Mouse (Mus musculus) heart, adult 2 months (tissue): ENCODE data around the gene Tcaim. TPM values are rescaled to one million over a fixed set of nuclear protein-coding genes. Genes with fewer than 3 reads are reported as not detected.
A peak's percentile ranks its signal among the peaks of the same experiment; 100 is the strongest.

Experiments
- DNase-seq, 2 experiments: peaks; one replicate each; pipeline ENCODE4 v3.0.0; 2021
- H3K27ac ChIP-seq: fragments of 200-600 bp; 2 replicates; pipeline ENCODE4 v1.8.1; 2022
- H3K27me3 ChIP-seq: fragments of 200-500 bp; 2 replicates; pipeline ENCODE4 v1.6.1; 2012; ENCODE audit warnings: mild to moderate bottlenecking, low read length, inconsistent platforms, mixed read lengths; ENCODE audit not compliant: control insufficient read depth, insufficient read depth
- H3K36me3 ChIP-seq: fragments of 200-500 bp; 2 replicates; pipeline ENCODE4 v1.6.1; 2012; ENCODE audit warnings: low read length, inconsistent platforms; ENCODE audit not compliant: control insufficient read depth, insufficient read depth
- H3K4me1 ChIP-seq: fragments of 200-500 bp; 2 replicates; pipeline ENCODE4 v1.6.1; 2011; ENCODE audit warnings: low read length; ENCODE audit not compliant: control insufficient read depth, insufficient read depth
- H3K4me3 ChIP-seq: fragments of 200-600 bp; 2 replicates; pipeline ENCODE4 v1.8.1; 2022
- H3K79me2 ChIP-seq: fragments of 200-500 bp; replicated peaks from 2 replicates; pipeline ENCODE4 v1.6.1; 2012; ENCODE audit warnings: mild to moderate bottlenecking, inconsistent platforms, low read length, moderate library complexity, mixed read lengths; ENCODE audit not compliant: control insufficient read depth, insufficient read depth
- H3K9ac ChIP-seq: fragments of 200-500 bp; 2 replicates; pipeline ENCODE4 v1.6.1; 2012; ENCODE audit warnings: low read depth, mild to moderate bottlenecking, control low read depth, inconsistent platforms, low read length, mixed read lengths
- CTCF ChIP-seq: fragments of 200-600 bp; IDR thresholded peaks from 2 replicates; pipeline ENCODE4 v1.8.1; 2022; ENCODE audit warnings: antibody characterized with exemption, mild to moderate bottlenecking, moderate library complexity
- EP300 ChIP-seq: fragments of 200-500 bp; IDR thresholded peaks from 2 replicates; pipeline ENCODE4 v1.6.1; 2011; ENCODE audit warnings: low read depth, low read length, control low read depth; ENCODE audit not compliant: insufficient read depth
- POLR2A ChIP-seq: fragments of 200-500 bp; IDR thresholded peaks from 2 replicates; pipeline ENCODE4 v1.6.1; 2011; ENCODE audit warnings: mild to moderate bottlenecking, low read depth, low read length, control low read depth; ENCODE audit not compliant: insufficient read depth
- WGBS: fragments of 180-500 bp; shearing (Covaris S2); methylation state at CpG from one replicate; pipeline ENCODE4 v1.1.7; 2018; 5-methylcytosine and 5-hydroxymethylcytosine counted together
- intact Hi-C: fragments of 180-260 bp; cut with DNase I; formaldehyde crosslinking; loops from one replicate; pipeline ENCODE4 v1.15.1; 2025
- long read RNA-seq: library from polyadenylated mRNA; stranded (forward); transcript quantifications from one replicate; pipeline ENCODE4 v2.0.0, GENCODE M21; 2021
- polyA plus RNA-seq: library from polyadenylated mRNA; depleted of rRNA; stranded (reverse); fragments of >200 nt; gene quantifications from 2 replicates; pipeline ENCODE4 v1.2.3, GENCODE M21; 2012; rRNA removed
- total RNA-seq, 2 experiments: library from RNA; stranded (reverse); gene quantifications; 2 replicates each; pipeline ENCODE4 v1.2.3; 2021

Gene Tcaim
- total RNA-seq, result 10 to 100 TPM; 46.9 to 56.5 TPM
- polyA plus RNA-seq, result 20.4 and 33.4 TPM in 2 replicates
- long read RNA-seq, transcript Tcaim-201 (11 exons, 3,049 nt), result major isoform, 31 of 47 reads
- long read RNA-seq, partial matches to known transcripts, result 2 of 47 reads
- long read RNA-seq, other reads (novel, unspliced or antisense), result 13 of 47 reads

DNA sequence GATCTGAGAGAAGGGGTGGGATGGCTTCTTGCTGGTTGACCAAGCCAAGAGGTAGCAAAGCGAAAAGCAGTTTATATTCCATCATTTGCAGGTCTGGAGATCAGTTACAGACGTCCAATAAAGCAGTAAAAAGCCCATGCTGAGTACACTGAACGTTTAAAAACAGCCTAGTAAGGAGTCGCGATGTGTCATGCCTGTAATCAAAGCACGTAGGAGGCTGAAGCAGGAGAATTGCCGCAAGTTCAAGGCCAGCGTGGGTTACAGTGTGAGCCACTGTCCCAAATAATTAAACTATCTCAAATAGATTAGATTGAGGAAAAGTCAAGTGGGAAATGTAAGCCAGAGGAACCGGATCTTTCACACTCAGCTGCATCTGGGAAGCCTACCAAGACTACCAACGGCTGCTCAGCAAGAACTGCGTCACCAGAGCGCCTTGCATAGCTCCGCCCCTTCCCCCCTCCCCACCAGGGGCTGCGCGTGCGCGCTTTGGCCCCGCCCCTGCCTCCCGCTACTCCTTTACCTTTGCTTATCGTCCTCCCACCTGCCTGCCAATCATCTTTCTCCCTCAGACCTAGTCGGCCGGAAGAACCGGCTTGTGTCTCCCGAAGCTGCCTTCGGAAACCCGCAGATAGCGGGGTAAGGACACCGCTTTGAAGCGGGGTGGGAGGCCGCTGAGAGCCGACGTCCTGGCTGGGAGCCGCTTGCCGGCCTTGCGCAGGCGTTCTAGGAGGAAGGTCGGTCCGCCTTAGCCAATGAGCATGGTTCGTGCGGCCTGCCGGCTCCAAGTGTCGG lies at the start of gene Tcaim:
Gene Tcaim (plus strand): TSS at position 487 of the 792 bp plus-strand sequence.
- H3K9ac ChIP-seq, result peak within 1 kb of the TSS; percentile 82
- no peaks in the 10 kb centered on the region for H3K79me2 ChIP-seq
- H3K36me3 ChIP-seq, result peaks cover 21% of the 10 kb centered on the region
- TF ChIP-seq EP300, result peak; percentile 36; the same call in 1 of the 2 replicates
- peak; percentile 82 for TF ChIP-seq POLR2A
- no peak for TF ChIP-seq CTCF
- H3K4me3 ChIP-seq, result peak within 1 kb of the TSS; percentile 82
- H3K4me1 ChIP-seq, result peaks cover 6% of the 10 kb centered on the region
- peak; percentile 92 to 94 for DNase-seq
- peak within 1 kb of the TSS; percentile 95 for H3K27ac ChIP-seq
- WGBS, result 3% methylated on average over 42 of the region's 42 CpGs
- intact Hi-C loops, result loop anchor here (1.0 to 5.0 kb wide), 2 partner anchors 47 to 216 kb away; partner anchors contain the start of gene Tmem42
- no peaks in the 10 kb centered on the region for H3K27me3 ChIP-seq

GRCm38 (mm10) chr9:122757614-122758013 lies 47.7 kb upstream of the Tcaim start:
- no peaks in the 10 kb centered on the region for H3K4me1 ChIP-seq
- no peaks in the 10 kb centered on the region for H3K27me3 ChIP-seq
- no peak for TF ChIP-seq POLR2A
- no peak for TF ChIP-seq EP300
- TF ChIP-seq CTCF, result no peak
- H3K9ac ChIP-seq, result no peak overlapping the region
- WGBS, result 63% methylated on average over 2 of the region's 2 CpGs
- H3K27ac ChIP-seq, result no peak overlapping the region
- no peaks in the 10 kb centered on the region for H3K36me3 ChIP-seq
- intact Hi-C loops, result no loop called here
- no peaks in the 10 kb centered on the region for H3K79me2 ChIP-seq
- no peak for DNase-seq
- no peak overlapping the region for H3K4me3 ChIP-seq

DNA sequence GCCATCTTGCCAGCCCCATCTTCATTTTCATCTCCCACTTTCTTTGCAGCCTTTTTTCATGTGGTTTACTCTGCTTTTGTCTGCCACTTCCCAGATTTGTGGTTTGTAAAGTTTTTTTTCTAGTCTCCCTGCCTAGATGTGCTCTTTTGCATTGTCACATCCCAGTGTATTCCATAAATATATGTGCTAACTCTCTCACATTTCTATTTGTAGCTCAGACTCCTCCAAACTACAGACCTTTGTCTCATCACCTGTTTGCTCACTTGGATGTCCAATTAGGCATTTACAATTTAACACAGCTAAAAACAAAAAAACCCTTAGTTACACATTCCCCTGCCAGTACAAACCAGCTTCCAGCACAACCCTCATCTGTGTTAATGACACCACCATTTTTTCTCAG lies 45.2 kb upstream of the Tcaim start:
- Histone ChIP-seq H3K79me2 (no peaks in the 10 kb centered on the region), H3K9ac (no peak overlapping the region), H3K27ac (no peak overlapping the region), H3K36me3 (no peaks in the 10 kb centered on the region), H3K4me3 (no peak overlapping the region), H3K27me3 (no peaks in the 10 kb centered on the region), H3K4me1 (no peaks in the 10 kb centered on the region)
- intact Hi-C loops, result no loop called here
- TF ChIP-seq CTCF, result no peak
- TF ChIP-seq POLR2A, result no peak
- no peak for TF ChIP-seq EP300
- DNase-seq, result no peak

GRCm38 (mm10) chr9:122785231-122785630 lies 20.1 kb upstream of the Tcaim start:
- Histone ChIP-seq H3K36me3 (no peaks in the 10 kb centered on the region), H3K79me2 (no peaks in the 10 kb centered on the region), H3K4me3 (no peak overlapping the region), H3K27ac (no peak overlapping the region), H3K27me3 (no peaks in the 10 kb centered on the region), H3K4me1 (no peaks in the 10 kb centered on the region), H3K9ac (no peak overlapping the region)
- TF ChIP-seq POLR2A (no peak), CTCF (no peak), EP300 (no peak)
- 65% methylated on average over 5 of the region's 5 CpGs for WGBS
- intact Hi-C loops, result no loop called here
- no peak for DNase-seq

GRCm38 (mm10) chr9:122786534-122786933 lies 18.8 kb upstream of the Tcaim start:
- DNase-seq, result no peak
- Histone ChIP-seq H3K27me3 (no peaks in the 10 kb centered on the region), H3K36me3 (no peaks in the 10 kb centered on the region), H3K9ac (no peak overlapping the region), H3K4me1 (no peaks in the 10 kb centered on the region), H3K4me3 (no peak overlapping the region), H3K27ac (no peak overlapping the region), H3K79me2 (no peaks in the 10 kb centered on the region)
- intact Hi-C loops, result no loop called here
- WGBS, result 83% methylated on average over 1 of the region's 1 CpGs
- TF ChIP-seq CTCF (no peak), EP300 (no peak), POLR2A (no peak)

DNA sequence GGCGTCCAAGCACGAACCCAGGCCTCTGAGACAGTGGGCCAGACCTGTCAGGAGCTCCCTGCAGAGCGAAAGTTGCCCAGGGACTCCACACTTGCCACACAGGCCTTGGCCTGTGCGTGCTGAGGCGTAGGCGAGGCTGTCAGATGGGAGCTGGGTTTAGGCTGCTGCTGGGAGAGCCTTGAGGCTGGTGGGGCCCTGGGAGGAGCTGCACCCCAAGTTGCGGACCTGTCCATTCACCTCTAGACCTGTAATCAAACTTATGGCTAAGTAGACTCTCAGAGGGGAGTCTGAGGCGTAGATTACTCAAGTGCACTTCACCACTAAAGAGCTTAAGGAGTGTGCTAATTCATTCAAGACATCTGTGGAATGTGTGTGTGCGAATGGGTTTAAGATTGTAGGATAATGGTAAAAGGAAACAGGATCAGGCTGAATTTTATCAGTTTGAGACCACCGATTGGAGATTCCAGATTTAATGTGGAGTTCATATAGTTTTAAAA lies 554 bp downstream of the Tcaim start:
- H3K27ac ChIP-seq, result peak overlapping the region; percentile 95
- H3K4me1 ChIP-seq, result peaks cover 6% of the 10 kb centered on the region
- 9% methylated on average over 10 of the region's 10 CpGs for WGBS
- peak overlapping the region; percentile 82 for H3K9ac ChIP-seq
- peak overlapping the region; percentile 82 for H3K4me3 ChIP-seq
- no peaks in the 10 kb centered on the region for H3K27me3 ChIP-seq
- no peak for DNase-seq
- no peaks in the 10 kb centered on the region for H3K79me2 ChIP-seq
- peaks cover 26% of the 10 kb centered on the region for H3K36me3 ChIP-seq
- TF ChIP-seq POLR2A (peak; percentile 30), EP300 (no peak), CTCF (no peak)
- intact Hi-C loops, result loop anchor here (1.0 to 5.0 kb wide), 2 partner anchors 46 to 215 kb away; partner anchors contain the start of gene Tmem42
